Comparison of ENCODE assay signal across 8 mouse cellular contexts in genomic region chr14:27428573-27428972, GRCm38 (mm10). TPM values are rescaled to one million over a fixed set of nuclear protein-coding genes. Genes with fewer than 3 reads are reported as not detected.
A peak's percentile ranks its signal among the peaks of the same experiment; 100 is the strongest.
DNase-seq lines count a peak whose midpoint lies in the region; ATAC-seq lines count a peak whose summit lies in the region.

TSS of gene Fam208a (plus strand) at chr14:27428834.

- peak within 1 kb of the TSS; percentile 87 for H3K4me2 ChIP-seq in hindbrain, embryonic 11.5 days (replicated peaks; ENCODE audit: low read depth, low read length)
- H3K4me2 ChIP-seq in lung, embryonic 16.5 days (ENCODE audit: low read depth, low read length) = peak within 1 kb of the TSS; percentile 93

- WGBS in hindbrain, embryonic 11.5 days = 3% methylated on average over 36 of the region's 43 CpGs
- 1% methylated on average over 36 of the region's 43 CpGs for WGBS in lung, embryonic 16.5 days

- peak; percentile 97 for ATAC-seq in hindbrain, embryonic 11.5 days (ENCODE audit: low FRiP score)
- ATAC-seq in lung, embryonic 16.5 days (ENCODE audit: low read depth) = peak; percentile 96

- peak within 1 kb of the TSS; percentile 96 for H3K27ac ChIP-seq in hindbrain, embryonic 11.5 days (ENCODE audit: low read depth, low read length)
- H3K27ac ChIP-seq in lung, embryonic 16.5 days (ENCODE audit: low read length) = peak within 1 kb of the TSS; percentile 99

- peak within 1 kb of the TSS; percentile 95 for H3K9ac ChIP-seq in hindbrain, embryonic 11.5 days (ENCODE audit: low read depth, low read length)
- peak within 1 kb of the TSS; percentile 95 for H3K9ac ChIP-seq in lung, embryonic 16.5 days (ENCODE audit: low read length)

- no peaks in the 10 kb centered on the region for H3K27me3 ChIP-seq in hindbrain, embryonic 11.5 days (ENCODE audit: control insufficient read depth, insufficient read depth, low read length)
- H3K27me3 ChIP-seq in lung, embryonic 16.5 days (ENCODE audit: control insufficient read depth, insufficient read depth, low read depth, low read length) = no peaks in the 10 kb centered on the region

- H3K4me3 ChIP-seq in hindbrain, embryonic 11.5 days (ENCODE audit: low read depth, low read length) = peak within 1 kb of the TSS; percentile 65
- peak within 1 kb of the TSS; percentile 79 for H3K4me3 ChIP-seq in lung, embryonic 16.5 days (ENCODE audit: low read length)

- DNase-seq in NIH3T3 (ENCODE audit: low read depth) = peak; percentile 88
- DNase-seq in cerebellum, adult 9-11 months = peak; percentile 96
- DNase-seq in frontal cortex, adult 2 months (ENCODE audit: extremely low spot score in 1 of 2, low spot score in 1 of 2) = peak; percentile 85 to 90
- DNase-seq in hindbrain, embryonic 11.5 days (ENCODE audit: low spot score) = peak; percentile 93
- peak; percentile 97 for DNase-seq in layer of hippocampus, adult 9-11 months
- DNase-seq in ovary, adult 18-20 months (ENCODE audit: low spot score) = peak; percentile 87
- DNase-seq in thymus, postnatal 0 days (ENCODE audit: low spot score) = peak; percentile 96

- no peaks in the 10 kb centered on the region for H3K4me1 ChIP-seq in hindbrain, embryonic 11.5 days (replicated peaks; ENCODE audit: control insufficient read depth, insufficient read depth, low read length)
- peaks cover 2% of the 10 kb centered on the region; the same call in 1 of the 2 replicates for H3K4me1 ChIP-seq in lung, embryonic 16.5 days (replicated peaks; ENCODE audit: control insufficient read depth, insufficient read depth, low read length)

- H3K36me3 ChIP-seq in hindbrain, embryonic 11.5 days (ENCODE audit: control insufficient read depth, insufficient read depth, low read length) = no peaks in the 10 kb centered on the region
- H3K36me3 ChIP-seq in lung, embryonic 16.5 days (ENCODE audit: control insufficient read depth, insufficient read depth, low read length) = peaks cover 23% of the 10 kb centered on the region

- no peaks in the 10 kb centered on the region; the same call in 1 of the 2 replicates for H3K9me3 ChIP-seq in hindbrain, embryonic 11.5 days (ENCODE audit: control insufficient read depth, low read length)
- H3K9me3 ChIP-seq in lung, embryonic 16.5 days (ENCODE audit: control insufficient read depth, low read length) = peaks cover 11% of the 10 kb centered on the region

RNA-seq across cellular contexts. Expression of gene Fam208a, which starts in this region (rescaled TPM):
- 30.7 and 32.2 TPM in 2 replicates for polyA plus RNA-seq in frontal cortex, adult 2 months (2012; rRNA removed)
- polyA plus RNA-seq in hindbrain, embryonic 11.5 days (2014; fragmentation: Nextera tagmentation; extraction: Ambion mirVana) = 12.6 and 17.9 TPM in 2 replicates
- polyA plus RNA-seq in lung, embryonic 16.5 days (2015; fragmentation: Nextera tagmentation; extraction: Ambion mirVana) = 11.2 and 14.0 TPM in 2 replicates
- polyA plus RNA-seq in thymus, postnatal 0 days (2015; fragmentation: Nextera tagmentation; extraction: Ambion mirVana) = 11.1 and 16.7 TPM in 2 replicates

Comparison
In these comparisons a context has a peak if more than half of its experiments do, and no peak if none do; other contexts are left out.
1. Peak in every context shown above with its lines: DNase-seq, ATAC-seq, H3K4me3 ChIP-seq and H3K27ac ChIP-seq.